Mouse (Mus musculus): ENCODE results near the gene Osbpl7.

DNA sequence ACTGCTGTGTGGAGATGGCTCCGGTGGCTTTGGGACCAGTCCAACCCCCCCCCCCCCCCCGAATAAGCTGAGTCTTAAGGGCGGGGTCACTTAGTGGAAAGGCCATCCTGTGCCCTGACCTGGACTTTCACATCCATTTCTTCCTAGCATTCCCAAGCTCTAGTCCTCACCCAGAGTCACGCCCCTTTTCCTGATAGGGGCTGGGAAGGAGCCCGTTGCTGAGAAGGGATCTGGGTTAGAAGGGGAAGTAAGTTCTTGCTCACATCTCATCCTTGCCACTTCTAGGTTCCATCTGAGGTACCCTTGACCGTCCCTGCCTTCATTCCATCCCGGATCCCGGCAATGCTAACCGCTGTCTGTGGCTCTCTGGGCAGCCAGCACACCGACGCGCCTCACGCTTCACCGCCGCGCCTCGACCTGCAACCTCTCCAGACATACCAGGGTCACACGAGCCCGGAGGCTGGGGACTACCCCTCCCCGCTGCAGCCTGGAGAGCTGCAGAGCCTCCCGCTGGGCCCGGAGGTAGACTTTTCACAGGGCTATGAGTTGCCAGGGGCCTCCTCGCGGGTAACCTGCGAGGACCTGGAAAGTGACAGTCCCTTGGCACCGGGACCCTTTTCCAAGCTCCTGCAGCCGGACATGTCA lies 29.2 kb upstream of the Osbpl7 start:
- TF ChIP-seq MXI1 (IDR thresholded peaks at IDR 0.05; ENCODE audit: low read depth, low read length) = no peak
- TF ChIP-seq GATA1 (IDR thresholded peaks at IDR 0.05; ENCODE audit: low read depth, low read length) = no peak
- no peak for TF ChIP-seq CTCF (IDR thresholded peaks at IDR 0.05 in 2 of 3, conservative IDR thresholded peaks at IDR 0.05 in 1 of 3; ENCODE audit: control insufficient read depth in 1 of 3, insufficient read depth in 1 of 3, low read depth in 2 of 3, low read length in 3 of 3, poor library complexity in 1 of 3, severe bottlenecking in 1 of 3)
- no peak for TF ChIP-seq POLR2A (IDR thresholded peaks at IDR 0.05; ENCODE audit: control insufficient read depth in 1 of 2, insufficient read depth in 1 of 2, low read depth in 1 of 2, low read length in 2 of 2, poor library complexity in 1 of 2)
- no peak for TF ChIP-seq ELF1 (IDR thresholded peaks at IDR 0.05; ENCODE audit: low read depth, low read length)
- no peak for TF ChIP-seq E2F4 (IDR thresholded peaks at IDR 0.05; ENCODE audit: borderline replicate concordance, low read depth, low read length)
- no peak for TF ChIP-seq GABPA (IDR thresholded peaks at IDR 0.05; ENCODE audit: low read depth, low read length)
- no peak for TF ChIP-seq UBTF (IDR thresholded peaks at IDR 0.05; ENCODE audit: borderline replicate concordance, insufficient read depth, low read depth, low read length)
- no peak for TF ChIP-seq ZMIZ1 (IDR thresholded peaks at IDR 0.05; ENCODE audit: low read depth, low read length)
- no peak for TF ChIP-seq CHD1 (IDR thresholded peaks at IDR 0.05; ENCODE audit: low read depth, low read length)
- TF ChIP-seq BHLHE40 (IDR thresholded peaks at IDR 0.05; ENCODE audit: borderline replicate concordance, low read depth, low read length) = no peak

Measured in MEL (cell line).